Mouse (Mus musculus) hindbrain, embryonic 11.5 days (tissue): ENCODE measurements at regions not wholly inside any gene's neighbourhood (a gene's known extent, or its start where the extent isn't known, plus 50 kb on each side); places are given as distances from the start of the nearest gene placed in this dataset.

Source experiments
- ATAC-seq: fragments of 200-750 bp; cut with Nextera tagmentation; 2 replicates; pipeline ENCODE4 v1.8.0; 2017; ENCODE audit warnings: mild to moderate bottlenecking, moderate TSS enrichment, moderate library complexity; ENCODE audit not compliant: low FRiP score
- DNase-seq: peaks from one replicate; pipeline ENCODE4 v3.0.0-alpha.2; 2015; ENCODE audit warnings: low spot score
- H3K27ac ChIP-seq: fragments of 300-500 bp; sonication (generic); 2 replicates; pipeline ENCODE4 v1.5.1; 2014; ENCODE audit warnings: mild to moderate bottlenecking, low read depth, low read length
- H3K27me3 ChIP-seq: fragments of 300-500 bp; sonication (generic); 2 replicates; pipeline ENCODE4 v1.6.1; 2014; ENCODE audit warnings: mild to moderate bottlenecking, low read length, moderate library complexity, mixed read lengths; ENCODE audit not compliant: control insufficient read depth, insufficient read depth
- H3K36me3 ChIP-seq: fragments of 300-500 bp; sonication (generic); 2 replicates; pipeline ENCODE4 v1.6.1; 2014; ENCODE audit warnings: mild to moderate bottlenecking, low read length, moderate library complexity, mixed read lengths; ENCODE audit not compliant: control insufficient read depth, insufficient read depth
- H3K4me1 ChIP-seq: fragments of 300-500 bp; sonication (generic); replicated peaks from 2 replicates; pipeline ENCODE4 v1.6.1; 2014; ENCODE audit warnings: low read length, mixed read lengths; ENCODE audit not compliant: control insufficient read depth, insufficient read depth
- H3K4me2 ChIP-seq: fragments of 300-500 bp; sonication (generic); replicated peaks from 2 replicates; pipeline ENCODE4 v1.6.1; 2014; ENCODE audit warnings: mild to moderate bottlenecking, low read depth, low read length
- H3K4me3 ChIP-seq: fragments of 300-500 bp; sonication (generic); 2 replicates; pipeline ENCODE4 v1.5.1; 2014; ENCODE audit warnings: low read depth, low read length
- H3K9ac ChIP-seq: fragments of 300-500 bp; sonication (generic); 2 replicates; pipeline ENCODE4 v1.6.1; 2014; ENCODE audit warnings: low read depth, low read length
- H3K9me3 ChIP-seq: fragments of 300-500 bp; sonication (generic); 2 replicates; pipeline ENCODE4 v1.6.1; 2016; ENCODE audit warnings: low read length; ENCODE audit not compliant: control insufficient read depth
- WGBS: fragments of 180-500 bp; shearing (Covaris S2); extraction: QIAGEN DNeasy Blood & Tissue Kit; methylation state at CpG from one replicate; pipeline ENCODE4 v1.1.7; 2014; 5-methylcytosine and 5-hydroxymethylcytosine counted together

DNA sequence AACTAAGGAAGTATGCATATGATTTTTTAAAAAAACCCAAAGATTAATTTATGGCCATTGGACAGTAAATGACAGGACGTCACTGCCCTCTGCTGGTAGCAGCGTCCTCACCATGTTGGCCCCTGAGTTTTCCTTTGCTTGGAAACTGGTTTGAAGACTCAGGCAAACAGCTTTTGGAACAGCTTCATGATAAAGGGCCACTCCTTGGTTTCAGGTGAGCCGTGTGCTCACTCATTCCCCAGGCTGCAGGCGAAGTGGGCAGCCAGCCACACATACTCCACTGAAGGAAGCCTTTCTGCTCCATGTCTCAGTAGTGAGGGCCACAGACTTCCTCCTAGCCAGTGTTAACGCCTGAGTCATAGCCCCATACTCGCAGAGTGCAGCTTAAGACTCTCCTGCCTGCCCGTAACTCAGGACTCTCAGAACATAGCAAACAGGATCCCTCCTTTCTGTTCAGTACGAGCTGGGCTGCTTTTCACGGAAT lies 87.2 kb upstream of the Parp11 start:
- DNase-seq: peak; percentile 83
- peaks cover 5% of the 10 kb centered on the region; the same call in 1 of the 2 replicates for H3K4me1 ChIP-seq
- 43% methylated on average over 9 of the region's 9 CpGs for WGBS
- no peaks in the 10 kb centered on the region for H3K36me3 ChIP-seq
- no peak overlapping the region for H3K4me2 ChIP-seq
- no peak overlapping the region for H3K4me3 ChIP-seq
- no peak overlapping the region for H3K27ac ChIP-seq
- no peak overlapping the region for H3K9ac ChIP-seq
- no peak for ATAC-seq
- no peaks in the 10 kb centered on the region for H3K9me3 ChIP-seq
- no peaks in the 10 kb centered on the region for H3K27me3 ChIP-seq

- no peaks in the 10 kb centered on the region for H3K27me3 ChIP-seq
- H3K4me3 ChIP-seq: no peak overlapping the region
- no peak for DNase-seq
- peaks cover 5% of the 10 kb centered on the region; the same call in 1 of the 2 replicates for H3K4me1 ChIP-seq
- no peak for ATAC-seq
- no peaks in the 10 kb centered on the region for H3K36me3 ChIP-seq
- H3K27ac ChIP-seq: no peak overlapping the region
- no peak overlapping the region for H3K9ac ChIP-seq
- H3K4me2 ChIP-seq: no peak overlapping the region
- no peaks in the 10 kb centered on the region for H3K9me3 ChIP-seq
- 83% methylated on average over 5 of the region's 5 CpGs for WGBS
These were observed 84.5 kb upstream of the Parp11 start for GRCm38 (mm10) chr6:127362166-127362565.

DNA sequence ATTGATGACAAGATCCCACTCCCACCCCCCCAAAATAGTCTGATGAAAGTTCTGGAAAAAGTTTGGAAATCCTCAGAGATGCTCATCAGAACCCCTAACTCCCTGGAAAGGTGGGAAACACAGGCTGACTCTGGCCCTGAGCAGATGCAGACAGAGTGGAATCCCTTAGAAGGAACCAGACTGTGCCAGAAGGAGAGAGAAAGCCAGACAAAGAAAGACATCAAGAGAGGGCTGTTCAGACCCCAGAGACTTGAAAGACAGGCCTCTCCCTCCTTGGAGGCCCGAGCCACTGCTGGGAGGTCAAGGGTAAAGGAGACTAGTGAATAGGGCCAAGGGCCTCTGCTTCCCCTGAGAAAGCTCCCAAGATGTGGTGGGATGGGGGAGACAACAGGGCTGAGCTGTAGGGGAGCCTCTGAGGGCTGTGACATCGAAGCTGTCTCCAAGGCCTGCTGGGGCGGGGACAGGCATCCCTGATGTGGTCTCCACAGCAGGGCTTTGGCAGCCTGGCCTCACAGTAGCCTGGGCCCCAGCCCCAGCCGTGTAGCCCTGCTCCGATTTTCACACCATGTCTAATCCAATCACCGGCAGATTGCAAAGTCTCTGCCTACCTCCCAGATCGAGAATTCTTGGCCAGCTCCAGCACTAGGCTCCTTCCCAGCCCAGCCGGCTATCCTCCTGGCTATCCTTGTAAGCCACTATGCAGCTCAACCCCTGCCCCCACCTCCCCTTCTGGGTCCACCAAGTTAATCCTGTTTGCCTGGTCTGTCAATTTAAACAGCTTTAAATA lies 83.5 kb upstream of the Parp11 start:
- Histone ChIP-seq H3K9me3 (no peaks in the 10 kb centered on the region), H3K9ac (no peak overlapping the region; the same call in 1 of the 2 replicates), H3K4me3 (no peak overlapping the region), H3K27me3 (no peaks in the 10 kb centered on the region), H3K27ac (peak overlapping the region; percentile 68), H3K4me2 (no peak overlapping the region), H3K36me3 (no peaks in the 10 kb centered on the region), H3K4me1 (peaks cover 5% of the 10 kb centered on the region; the same call in 1 of the 2 replicates)
- DNase-seq (peak; percentile 62), ATAC-seq (peak; percentile 87)
- 10% methylated on average over 8 of the region's 8 CpGs for WGBS

DNA sequence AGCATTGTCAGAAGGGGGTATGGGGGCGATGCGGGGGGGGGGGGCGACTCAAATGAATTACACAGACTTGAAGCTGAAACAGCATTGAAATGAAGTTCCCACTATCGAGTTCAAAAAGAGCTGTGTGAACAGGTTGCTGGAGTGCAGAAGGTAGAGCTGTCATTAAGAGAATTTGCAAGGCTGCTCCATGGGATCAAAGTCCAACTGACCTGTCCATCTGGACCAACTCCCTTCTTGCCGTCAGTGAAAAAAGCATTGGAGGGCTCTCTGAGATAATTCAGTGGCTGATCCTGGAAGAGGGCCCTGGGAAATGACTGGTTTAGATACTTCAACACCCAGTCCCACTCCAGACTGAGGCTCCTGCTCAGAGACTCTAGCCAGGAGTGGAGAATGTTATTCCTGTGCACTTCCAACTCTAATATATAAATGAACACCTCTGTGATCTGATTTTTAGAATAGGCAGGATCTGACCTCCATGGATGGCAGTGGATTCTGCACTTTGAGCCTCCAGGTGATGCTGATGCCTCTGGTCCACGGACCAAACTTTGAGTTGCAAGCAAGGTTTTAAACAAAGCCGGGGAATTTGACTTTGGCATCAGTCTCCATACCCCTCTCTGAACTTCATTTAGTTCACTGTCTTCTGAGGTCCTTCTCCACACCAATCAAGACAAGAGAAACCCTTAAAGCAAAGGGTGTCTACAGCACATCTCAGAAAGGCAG lies 82.6 kb upstream of the Parp11 start:
- H3K9ac ChIP-seq: no peak overlapping the region
- H3K9me3 ChIP-seq: no peaks in the 10 kb centered on the region
- H3K27me3 ChIP-seq: no peaks in the 10 kb centered on the region
- ATAC-seq: no peak
- 33% methylated on average over 7 of the region's 7 CpGs for WGBS
- H3K4me3 ChIP-seq: no peak overlapping the region
- no peak overlapping the region for H3K4me2 ChIP-seq
- H3K4me1 ChIP-seq: peaks cover 5% of the 10 kb centered on the region; the same call in 1 of the 2 replicates
- no peak for DNase-seq
- peak overlapping the region; percentile 0; the same call in 1 of the 2 replicates for H3K27ac ChIP-seq
- no peaks in the 10 kb centered on the region for H3K36me3 ChIP-seq

GRCm38 (mm10) chr6:127364591-127365187 lies 82.0 kb upstream of the Parp11 start:
- Histone ChIP-seq H3K4me2 (no peak overlapping the region), H3K27ac (peak overlapping the region; percentile 0; the same call in 1 of the 2 replicates), H3K9me3 (no peaks in the 10 kb centered on the region), H3K4me3 (no peak overlapping the region), H3K36me3 (no peaks in the 10 kb centered on the region), H3K4me1 (peaks cover 5% of the 10 kb centered on the region; the same call in 1 of the 2 replicates), H3K27me3 (no peaks in the 10 kb centered on the region), H3K9ac (no peak overlapping the region)
- DNase-seq (no peak), ATAC-seq (no peak)
- WGBS: 29% methylated on average over 5 of the region's 5 CpGs

- H3K9me3 ChIP-seq: no peaks in the 10 kb centered on the region
- 52% methylated on average over 7 of the region's 7 CpGs for WGBS
- DNase-seq (no peak), ATAC-seq (no peak)
- H3K27me3 ChIP-seq: no peaks in the 10 kb centered on the region
- peaks cover 5% of the 10 kb centered on the region; the same call in 1 of the 2 replicates for H3K4me1 ChIP-seq
- H3K27ac ChIP-seq: no peak overlapping the region
- no peaks in the 10 kb centered on the region for H3K36me3 ChIP-seq
- no peak overlapping the region for H3K4me2 ChIP-seq
- H3K9ac ChIP-seq: no peak overlapping the region
- no peak overlapping the region for H3K4me3 ChIP-seq
These were observed 81.4 kb upstream of the Parp11 start for GRCm38 (mm10) chr6:127365246-127365645.

DNA sequence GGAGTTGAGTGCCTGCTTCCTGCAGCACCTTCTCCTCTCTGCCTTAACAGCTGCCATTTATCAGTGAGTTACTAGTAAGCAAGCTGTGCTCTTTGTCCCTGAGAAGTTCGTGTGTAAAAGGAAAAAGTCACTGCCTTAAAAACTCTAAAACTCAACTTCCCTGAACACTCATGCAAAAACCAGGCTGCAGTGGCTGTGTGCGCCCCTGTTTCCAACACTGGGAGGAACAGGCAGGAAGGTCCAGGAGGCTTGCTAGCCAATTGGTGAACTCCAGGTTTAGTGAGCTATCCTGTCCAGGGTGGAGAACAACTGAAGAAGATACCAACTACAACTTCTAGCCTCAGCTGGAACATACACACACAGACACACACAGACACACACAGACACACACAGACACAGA lies 81.0 kb upstream of the Parp11 start:
- H3K27ac ChIP-seq: no peak overlapping the region

GRCm38 (mm10) chr6:127373052-127373451 lies 73.6 kb upstream of the Parp11 start:
- Histone ChIP-seq H3K9me3 (no peaks in the 10 kb centered on the region), H3K4me2 (no peak overlapping the region), H3K27ac (no peak overlapping the region), H3K4me1 (no peaks in the 10 kb centered on the region), H3K9ac (no peak overlapping the region), H3K36me3 (no peaks in the 10 kb centered on the region), H3K27me3 (no peaks in the 10 kb centered on the region), H3K4me3 (no peak overlapping the region)
- DNase-seq (no peak), ATAC-seq (no peak)
- 67% methylated on average over 5 of the region's 5 CpGs for WGBS

More for the DNA sequence above, 81.0 kb upstream of the Parp11 start:
- DNase-seq (no peak), ATAC-seq (no peak)
- Histone ChIP-seq H3K9ac (no peak overlapping the region), H3K36me3 (no peaks in the 10 kb centered on the region), H3K27me3 (no peaks in the 10 kb centered on the region), H3K9me3 (no peaks in the 10 kb centered on the region), H3K4me3 (no peak overlapping the region), H3K4me2 (no peak overlapping the region), H3K4me1 (peaks cover 5% of the 10 kb centered on the region; the same call in 1 of the 2 replicates)
- WGBS: 68% methylated on average over 2 of the region's 2 CpGs
